Mouse (Mus musculus) intestine, postnatal 0 days (tissue): Measurements from ENCODE around the gene Trp53i11. TPM values are rescaled to one million over a fixed set of nuclear protein-coding genes. Genes with fewer than 3 reads are reported as not detected.

Source experiments
- ATAC-seq: fragments of 200-750 bp; cut with Nextera tagmentation; 2 replicates; pipeline ENCODE4 v1.8.0; 2017; ENCODE audit warnings: mild to moderate bottlenecking, moderate TSS enrichment, moderate library complexity
- H3K27ac ChIP-seq: fragments of 300-500 bp; sonication (generic); 2 replicates; pipeline ENCODE4 v1.5.1; 2014; ENCODE audit warnings: mild to moderate bottlenecking, low read depth, low read length, moderate library complexity
- H3K27me3 ChIP-seq: fragments of 300-500 bp; sonication (generic); replicated peaks from 2 replicates; pipeline ENCODE4 v1.6.1; 2014; ENCODE audit warnings: low read length, mixed read lengths; ENCODE audit not compliant: control insufficient read depth, insufficient read depth
- H3K36me3 ChIP-seq: fragments of 300-500 bp; sonication (generic); 2 replicates; pipeline ENCODE4 v1.6.1; 2014; ENCODE audit warnings: mild to moderate bottlenecking, moderate library complexity; ENCODE audit not compliant: control insufficient read depth, insufficient read depth
- H3K4me1 ChIP-seq: fragments of 300-500 bp; sonication (generic); replicated peaks from 2 replicates; pipeline ENCODE4 v1.6.1; 2014; ENCODE audit warnings: antibody characterized with exemption, low read length, mixed read lengths; ENCODE audit not compliant: control insufficient read depth, insufficient read depth
- H3K4me2 ChIP-seq: fragments of 300-500 bp; sonication (generic); replicated peaks from 2 replicates; pipeline ENCODE4 v1.6.1; 2014; ENCODE audit warnings: low read depth, mild to moderate bottlenecking, moderate library complexity
- H3K4me3 ChIP-seq: fragments of 300-500 bp; sonication (generic); 2 replicates; pipeline ENCODE4 v1.5.1; 2014; ENCODE audit warnings: low read depth, low read length
- H3K9ac ChIP-seq: fragments of 300-500 bp; sonication (generic); 2 replicates; pipeline ENCODE4 v1.6.1; 2014; ENCODE audit warnings: mild to moderate bottlenecking, low read depth, low read length
- H3K9me3 ChIP-seq: fragments of 300-500 bp; sonication (generic); 2 replicates; pipeline ENCODE4 v1.6.1; 2016; ENCODE audit warnings: mixed run types; ENCODE audit not compliant: control insufficient read depth
- CTCF ChIP-seq: sonication (generic); IDR thresholded peaks from 2 replicates; pipeline ENCODE4 v1.5.1; 2016; ENCODE audit warnings: low read depth, mild to moderate bottlenecking, control low read depth, antibody characterized with exemption, moderate library complexity
- WGBS: fragments of 180-500 bp; shearing (Covaris S2); extraction: QIAGEN DNeasy Blood & Tissue Kit; methylation state at CpG from one replicate; pipeline ENCODE4 v1.1.7; 2014; 5-methylcytosine and 5-hydroxymethylcytosine counted together
- polyA plus RNA-seq: library from polyadenylated mRNA; unstranded; fragments of >200 nt; fragmentation: Nextera tagmentation; extraction: Ambion mirVana; gene quantifications from 2 replicates; pipeline ENCODE4 v1.2.1, GENCODE M21; 2015

Gene Trp53i11
- polyA plus RNA-seq, 1 experiment from 2014 or later = 21.8 TPM

DNA sequence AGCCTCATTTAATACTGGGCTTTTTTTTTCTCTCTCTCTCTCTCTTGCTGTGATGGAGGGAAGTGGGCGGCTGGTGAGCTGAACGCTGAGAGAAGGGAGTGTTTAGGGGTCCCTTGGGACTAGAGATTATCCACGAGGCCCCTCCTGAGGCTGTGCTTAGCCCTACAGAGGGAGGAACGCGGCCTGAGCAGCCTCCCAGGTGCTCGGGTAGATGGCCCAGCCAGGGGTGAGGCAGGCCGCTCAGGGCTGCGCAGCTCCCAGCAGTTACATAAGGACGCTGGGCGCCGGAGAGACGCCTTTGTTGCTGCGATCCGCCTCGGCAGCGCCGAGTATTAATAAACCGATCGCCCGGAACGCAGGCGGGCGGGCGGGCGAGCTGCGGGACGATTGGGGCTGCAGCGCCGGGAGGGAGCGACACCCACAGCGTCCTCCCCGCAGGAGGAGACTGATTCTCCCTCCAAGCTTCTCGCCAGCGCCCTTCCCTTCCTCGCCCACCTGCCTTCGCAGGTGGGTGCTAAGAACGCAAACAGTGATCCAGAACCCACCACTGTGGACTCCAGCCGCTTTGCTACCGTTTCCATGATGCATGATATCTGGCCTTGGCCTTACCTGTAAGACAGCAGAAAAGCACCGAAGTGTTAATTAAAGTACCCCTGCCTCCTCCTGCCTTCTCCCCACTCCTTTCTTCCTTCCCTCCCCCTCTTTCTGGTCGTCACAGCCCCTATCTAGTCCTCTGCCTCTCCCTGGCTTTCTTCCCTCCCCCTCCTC is 7.1 kb upstream of the Trp53i11 start:
- Histone ChIP-seq H3K27me3 (no peaks in the 10 kb centered on the region), H3K9me3 (no peaks in the 10 kb centered on the region), H3K4me3 (peak overlapping the region; percentile 14), H3K9ac (no peak overlapping the region), H3K36me3 (no peaks in the 10 kb centered on the region), H3K4me1 (peaks cover 9% of the 10 kb centered on the region), H3K27ac (no peak overlapping the region), H3K4me2 (peak overlapping the region; percentile 60)
- no peak for ATAC-seq
- 4% methylated on average over 41 of the region's 41 CpGs for WGBS
- TF ChIP-seq CTCF = no peak

- Histone ChIP-seq H3K4me1 (peaks cover 4% of the 10 kb centered on the region), H3K4me3 (no peak overlapping the region), H3K36me3 (no peaks in the 10 kb centered on the region), H3K9me3 (no peaks in the 10 kb centered on the region), H3K27ac (no peak overlapping the region), H3K27me3 (no peaks in the 10 kb centered on the region), H3K4me2 (no peak overlapping the region), H3K9ac (no peak overlapping the region)
- WGBS = 80% methylated on average over 9 of the region's 11 CpGs
- TF ChIP-seq CTCF = no peak
- no peak for ATAC-seq
These were observed 4.5 kb upstream of the Trp53i11 start for GRCm38 (mm10) chr2:93182859-93183258.

DNA sequence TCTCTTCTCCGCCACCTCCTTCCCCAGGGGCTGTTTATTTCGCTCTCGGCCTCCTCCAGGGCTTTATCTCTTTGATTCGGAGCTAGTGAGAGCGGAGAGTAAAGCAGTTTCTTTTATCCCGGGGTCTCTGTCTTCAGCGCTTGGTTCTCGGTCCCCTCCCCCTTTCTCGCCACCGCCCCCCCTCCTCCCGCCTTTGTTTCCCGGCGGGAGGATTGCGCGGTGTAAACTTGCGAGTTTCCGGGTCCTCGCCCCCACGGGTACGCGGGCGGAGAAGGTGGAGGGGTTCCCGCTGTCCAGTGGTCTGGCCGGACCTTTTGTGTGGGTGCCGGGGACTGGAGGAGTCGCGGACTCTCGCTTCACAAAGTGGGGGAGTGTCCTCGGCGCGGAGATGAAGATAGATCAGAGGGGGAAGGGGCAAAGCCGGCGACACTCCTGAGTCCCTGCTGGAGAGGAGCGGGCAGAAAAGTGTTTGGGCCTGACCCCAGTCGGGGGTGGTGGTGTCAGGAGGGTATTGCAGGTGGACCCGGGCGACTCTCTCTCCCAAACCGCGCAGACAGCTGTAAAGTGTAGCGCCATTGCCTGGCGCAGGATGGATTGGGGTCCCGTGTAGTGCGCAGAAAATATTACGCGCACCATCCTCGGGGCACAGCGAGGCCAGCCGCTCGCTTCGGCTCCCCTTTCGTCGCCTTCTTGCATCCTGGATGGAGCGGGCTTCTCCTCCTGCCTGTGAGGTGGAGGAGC is 842 bp downstream of the Trp53i11 start:
- peak overlapping the region; percentile 59 for H3K9ac ChIP-seq
- peak overlapping the region; percentile 75; the same call in 1 of the 2 replicates for H3K27ac ChIP-seq
- H3K4me1 ChIP-seq = 0 out of 2 replicates have a peak, but pooled peaks cover 5% of the 10 kb centered on the region
- no peak for ATAC-seq
- TF ChIP-seq CTCF = no peak
- no peaks in the 10 kb centered on the region for H3K9me3 ChIP-seq
- WGBS = under 1% methylated on average over 53 of the region's 53 CpGs
- H3K36me3 ChIP-seq = no peaks in the 10 kb centered on the region
- peak overlapping the region; percentile 66 for H3K4me3 ChIP-seq
- H3K4me2 ChIP-seq = peak overlapping the region; percentile 99
- H3K27me3 ChIP-seq = no peaks in the 10 kb centered on the region

- ATAC-seq = no peak
- peak overlapping the region; percentile 66 for H3K4me3 ChIP-seq
- no peaks in the 10 kb centered on the region for H3K36me3 ChIP-seq
- WGBS = 5% methylated on average over 19 of the region's 19 CpGs
- peak; percentile 54 for TF ChIP-seq CTCF
- no peaks in the 10 kb centered on the region for H3K27me3 ChIP-seq
- 0 out of 2 replicates have a peak, but pooled peaks cover 5% of the 10 kb centered on the region for H3K4me1 ChIP-seq
- peak overlapping the region; percentile 59 for H3K9ac ChIP-seq
- H3K4me2 ChIP-seq = peak overlapping the region; percentile 99
- no peaks in the 10 kb centered on the region for H3K9me3 ChIP-seq
- peak overlapping the region; percentile 75; the same call in 1 of the 2 replicates for H3K27ac ChIP-seq
These were observed 1.6 kb downstream of the Trp53i11 start for GRCm38 (mm10) chr2:93188761-93189458.

GRCm38 (mm10) chr2:93190771-93191487 is 3.6 kb downstream of the Trp53i11 start:
- WGBS = 21% methylated on average over 9 of the region's 9 CpGs
- 0 out of 2 replicates have a peak, but pooled peaks have one; percentile 2 for TF ChIP-seq CTCF
- H3K4me1 ChIP-seq = 0 out of 2 replicates have a peak, but pooled peaks cover 5% of the 10 kb centered on the region
- H3K4me2 ChIP-seq = peak overlapping the region; percentile 30
- H3K9me3 ChIP-seq = no peaks in the 10 kb centered on the region
- ATAC-seq = no peak
- H3K27ac ChIP-seq = no peak overlapping the region
- no peaks in the 10 kb centered on the region for H3K36me3 ChIP-seq
- no peaks in the 10 kb centered on the region for H3K27me3 ChIP-seq
- no peak overlapping the region for H3K4me3 ChIP-seq
- no peak overlapping the region for H3K9ac ChIP-seq
